Mouse (Mus musculus): ENCODE data around the gene Gpatch4. TPM values are rescaled to one million over a fixed set of nuclear protein-coding genes. Genes with fewer than 3 reads are reported as not detected.

Gpatch4 gene
- polyA plus RNA-seq, 1 experiment from 2014 or later = 30.3 TPM

Other genes starting within 250 kb of the Gpatch4 start
- 219 and 314 TPM in 2 replicates for gene Ntrk1, start 247.9 kb upstream of the Gpatch4 start, polyA plus RNA-seq (2015; fragmentation: Nextera tagmentation; extraction: Ambion mirVana)
- 3.4 and 5.4 TPM in 2 replicates for gene Insrr, start 246.2 kb upstream of the Gpatch4 start, polyA plus RNA-seq (2015; fragmentation: Nextera tagmentation; extraction: Ambion mirVana)
- gene Pear1, start 218.8 kb upstream of the Gpatch4 start, polyA plus RNA-seq (2015; fragmentation: Nextera tagmentation; extraction: Ambion mirVana) = 13.1 and 13.3 TPM in 2 replicates
- gene Sh2d2a, start 196.4 kb upstream of the Gpatch4 start, polyA plus RNA-seq (2015; fragmentation: Nextera tagmentation; extraction: Ambion mirVana) = not detected in 2 replicates
- 16.6 and 17.7 TPM in 2 replicates for gene Prcc, start 157.5 kb upstream of the Gpatch4 start, polyA plus RNA-seq (2015; fragmentation: Nextera tagmentation; extraction: Ambion mirVana)
- 186 and 218 TPM in 2 replicates for gene Hdgf, start 136.8 kb upstream of the Gpatch4 start, polyA plus RNA-seq (2015; fragmentation: Nextera tagmentation; extraction: Ambion mirVana)
- 69.5 and 73.0 TPM in 2 replicates for gene Mrpl24, start 123.6 kb upstream of the Gpatch4 start, polyA plus RNA-seq (2015; fragmentation: Nextera tagmentation; extraction: Ambion mirVana)
- gene Isg20l2, start 112.8 kb upstream of the Gpatch4 start, polyA plus RNA-seq (2015; fragmentation: Nextera tagmentation; extraction: Ambion mirVana) = 36.2 and 41.4 TPM in 2 replicates
- gene Rrnad1, start 112.4 kb upstream of the Gpatch4 start, polyA plus RNA-seq (2015; fragmentation: Nextera tagmentation; extraction: Ambion mirVana) = 20.1 and 22.2 TPM in 2 replicates
- 193 and 205 TPM in 2 replicates for gene Crabp2, start 94.4 kb upstream of the Gpatch4 start, polyA plus RNA-seq (2015; fragmentation: Nextera tagmentation; extraction: Ambion mirVana)
- gene Nes, start 72.0 kb upstream of the Gpatch4 start, polyA plus RNA-seq (2015; fragmentation: Nextera tagmentation; extraction: Ambion mirVana) = 44.1 and 47.1 TPM in 2 replicates
- gene Bcan, start 42.9 kb upstream of the Gpatch4 start, polyA plus RNA-seq (2015; fragmentation: Nextera tagmentation; extraction: Ambion mirVana) = 37.8 and 41.3 TPM in 2 replicates
- 0.36 and 0.40 TPM in 2 replicates for gene Hapln2, start 15.5 kb upstream of the Gpatch4 start, polyA plus RNA-seq (2015; fragmentation: Nextera tagmentation; extraction: Ambion mirVana)
- gene Naxe, start 15.4 kb downstream of the Gpatch4 start, polyA plus RNA-seq (2015; fragmentation: Nextera tagmentation; extraction: Ambion mirVana) = 169 and 175 TPM in 2 replicates
- not detected in 2 replicates for gene Ttc24, start 35.2 kb downstream of the Gpatch4 start, polyA plus RNA-seq (2015; fragmentation: Nextera tagmentation; extraction: Ambion mirVana)
- gene Iqgap3, start 38.9 kb downstream of the Gpatch4 start, polyA plus RNA-seq (2015; fragmentation: Nextera tagmentation; extraction: Ambion mirVana) = 3.0 and 3.8 TPM in 2 replicates
- gene Mef2d, start 99.3 kb downstream of the Gpatch4 start, polyA plus RNA-seq (2015; fragmentation: Nextera tagmentation; extraction: Ambion mirVana) = 15.9 and 19.4 TPM in 2 replicates
- 0.15 and 0.67 TPM in 2 replicates for gene Rhbg, start 211.6 kb downstream of the Gpatch4 start, polyA plus RNA-seq (2015; fragmentation: Nextera tagmentation; extraction: Ambion mirVana)
- 0.23 and 0.33 TPM in 2 replicates for gene Gm38392, start 244.1 kb downstream of the Gpatch4 start, polyA plus RNA-seq (2015; fragmentation: Nextera tagmentation; extraction: Ambion mirVana)